Mouse (Mus musculus) stomach, postnatal 0 days (tissue): ENCODE data around the gene Ankfn1. TPM values are rescaled to one million over a fixed set of nuclear protein-coding genes. Genes with fewer than 3 reads are reported as not detected.

Experiments
- ATAC-seq: fragments of 200-750 bp; cut with Nextera tagmentation; 2 replicates; pipeline ENCODE4 v1.8.0; 2017; ENCODE audit not compliant: low FRiP score, low TSS enrichment
- DNase-seq: peaks from one replicate; pipeline ENCODE4 v3.0.0-alpha.2; 2016; ENCODE audit warnings: low spot score
- H3K27ac ChIP-seq: fragments of 300-500 bp; sonication (generic); replicated peaks from 2 replicates; pipeline ENCODE4 v1.5.1; 2014; ENCODE audit warnings: mild to moderate bottlenecking, control low read depth
- H3K27me3 ChIP-seq: fragments of 300-500 bp; sonication (generic); 2 replicates; pipeline ENCODE4 v1.6.1; 2014; ENCODE audit warnings: low read length; ENCODE audit not compliant: control insufficient read depth, insufficient read depth
- H3K36me3 ChIP-seq: fragments of 300-500 bp; sonication (generic); 2 replicates; pipeline ENCODE4 v1.6.1; 2014; ENCODE audit warnings: low read length, mixed read lengths; ENCODE audit not compliant: control insufficient read depth, insufficient read depth
- H3K4me1 ChIP-seq: fragments of 300-500 bp; sonication (generic); replicated peaks from 2 replicates; pipeline ENCODE4 v1.6.1; 2014; ENCODE audit warnings: antibody characterized with exemption; ENCODE audit not compliant: control insufficient read depth, insufficient read depth
- H3K4me2 ChIP-seq: fragments of 300-500 bp; sonication (generic); replicated peaks from 2 replicates; pipeline ENCODE4 v1.6.1; 2014; ENCODE audit warnings: low read depth, mild to moderate bottlenecking, control low read depth, moderate library complexity
- H3K4me3 ChIP-seq: fragments of 300-500 bp; sonication (generic); 2 replicates; pipeline ENCODE4 v1.5.1; 2014; ENCODE audit warnings: low read depth, low read length, control low read depth
- H3K9ac ChIP-seq: fragments of 300-500 bp; sonication (generic); 2 replicates; pipeline ENCODE4 v1.6.1; 2014; ENCODE audit warnings: mild to moderate bottlenecking, low read length, control low read depth, mixed read lengths
- H3K9me3 ChIP-seq: fragments of 300-500 bp; sonication (generic); 2 replicates; pipeline ENCODE4 v1.6.1; 2016; ENCODE audit warnings: low read length; ENCODE audit not compliant: control insufficient read depth
- CTCF ChIP-seq: IDR thresholded peaks from 2 replicates; pipeline ENCODE4 v1.5.1; 2016; ENCODE audit warnings: antibody characterized with exemption, low read depth, mild to moderate bottlenecking, moderate library complexity
- EP300 ChIP-seq: optimal IDR thresholded peaks from 2 replicates; pipeline ENCODE3; 2016; ENCODE audit warnings: antibody characterized with exemption
- WGBS: fragments of 180-500 bp; shearing (Covaris S2); extraction: QIAGEN DNeasy Blood & Tissue Kit; methylation state at CpG from one replicate; pipeline ENCODE4 v1.1.7; 2014; 5-methylcytosine and 5-hydroxymethylcytosine counted together
- polyA plus RNA-seq: library from polyadenylated mRNA; unstranded; fragments of >200 nt; fragmentation: Nextera tagmentation; extraction: Ambion mirVana; gene quantifications from 2 replicates; pipeline ENCODE4 v1.2.1, GENCODE M21; 2015

The Ankfn1 gene
- polyA plus RNA-seq, 1 experiment from 2014 or later: 0.10 TPM

DNA sequence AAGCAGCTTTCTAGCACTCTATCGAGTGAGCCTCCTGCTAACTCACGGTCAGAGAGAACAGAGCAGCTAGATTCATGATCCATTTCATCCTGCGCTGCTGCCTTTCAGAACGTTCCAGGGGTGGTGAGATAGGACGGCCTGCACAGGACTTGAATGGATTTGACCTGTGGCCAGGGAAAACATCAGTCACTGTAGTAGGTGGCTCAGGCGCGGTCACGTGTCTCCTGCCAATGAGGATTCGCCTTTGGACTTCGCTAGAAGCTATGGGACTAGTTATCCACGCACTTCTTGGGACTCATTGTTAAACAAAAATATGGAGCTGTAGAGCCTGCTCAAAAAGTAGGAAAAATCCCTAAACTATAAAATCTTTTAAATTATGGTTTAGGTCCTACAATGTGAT lies 226.0 kb downstream of the Ankfn1 start:
- Histone ChIP-seq H3K4me1 (no peaks in the 10 kb centered on the region), H3K27me3 (no peaks in the 10 kb centered on the region), H3K9me3 (no peaks in the 10 kb centered on the region), H3K4me2 (no peak overlapping the region), H3K36me3 (no peaks in the 10 kb centered on the region), H3K27ac (no peak overlapping the region), H3K4me3 (no peak overlapping the region), H3K9ac (no peak overlapping the region)
- WGBS: 68% methylated on average over 11 of the region's 11 CpGs
- ATAC-seq (no peak), DNase-seq (no peak)
- TF ChIP-seq EP300: no peak
- no peak for TF ChIP-seq CTCF

DNA sequence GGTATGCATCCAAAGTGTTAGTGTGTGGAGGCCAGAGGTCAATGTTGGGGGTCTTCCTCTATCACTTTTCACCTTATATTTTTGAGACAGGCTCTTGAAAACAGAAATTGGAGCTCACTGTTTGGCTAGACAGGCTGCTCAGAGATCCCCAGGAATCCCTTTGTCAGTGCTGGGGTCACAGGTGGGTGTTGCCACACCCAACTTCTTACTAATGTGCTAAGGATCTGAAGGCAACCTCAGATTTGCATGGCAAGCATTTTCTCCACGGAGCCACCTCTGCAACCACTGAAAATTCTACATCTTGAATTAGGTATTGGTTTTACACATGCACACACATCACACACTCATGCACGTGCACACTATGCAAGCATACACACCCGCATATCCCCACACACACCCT lies 226.5 kb downstream of the Ankfn1 start:
- H3K4me1 ChIP-seq: no peaks in the 10 kb centered on the region
- 65% methylated on average over 3 of the region's 3 CpGs for WGBS
- H3K9me3 ChIP-seq: no peaks in the 10 kb centered on the region
- H3K36me3 ChIP-seq: no peaks in the 10 kb centered on the region
- TF ChIP-seq EP300: no peak
- TF ChIP-seq CTCF: no peak
- no peak for DNase-seq
- H3K27me3 ChIP-seq: no peaks in the 10 kb centered on the region
- H3K9ac ChIP-seq: no peak overlapping the region
- no peak overlapping the region for H3K4me3 ChIP-seq
- H3K27ac ChIP-seq: no peak overlapping the region
- ATAC-seq: no peak
- H3K4me2 ChIP-seq: no peak overlapping the region

GRCm38 (mm10) chr11:89548786-89549185 lies 228.7 kb downstream of the Ankfn1 start:
- ATAC-seq (no peak), DNase-seq (no peak)
- Histone ChIP-seq H3K4me1 (0 out of 2 replicates have a peak, but pooled peaks cover 2% of the 10 kb centered on the region), H3K36me3 (no peaks in the 10 kb centered on the region), H3K4me2 (no peak overlapping the region), H3K9me3 (no peaks in the 10 kb centered on the region), H3K27me3 (no peaks in the 10 kb centered on the region), H3K4me3 (no peak overlapping the region), H3K9ac (no peak overlapping the region), H3K27ac (no peak overlapping the region)
- 49% methylated on average over 4 of the region's 4 CpGs for WGBS
- TF ChIP-seq EP300: no peak
- no peak for TF ChIP-seq CTCF

GRCm38 (mm10) chr11:89546164-89546563 lies 231.3 kb downstream of the Ankfn1 start:
- Histone ChIP-seq H3K9me3 (no peaks in the 10 kb centered on the region), H3K27ac (no peak overlapping the region), H3K4me2 (no peak overlapping the region), H3K9ac (no peak overlapping the region), H3K27me3 (no peaks in the 10 kb centered on the region), H3K4me3 (no peak overlapping the region), H3K4me1 (0 out of 2 replicates have a peak, but pooled peaks cover 2% of the 10 kb centered on the region), H3K36me3 (no peaks in the 10 kb centered on the region)
- TF ChIP-seq EP300: no peak
- TF ChIP-seq CTCF: peak; percentile 75
- WGBS: 49% methylated on average over 7 of the region's 7 CpGs
- DNase-seq (peak; percentile 17), ATAC-seq (no peak)

DNA sequence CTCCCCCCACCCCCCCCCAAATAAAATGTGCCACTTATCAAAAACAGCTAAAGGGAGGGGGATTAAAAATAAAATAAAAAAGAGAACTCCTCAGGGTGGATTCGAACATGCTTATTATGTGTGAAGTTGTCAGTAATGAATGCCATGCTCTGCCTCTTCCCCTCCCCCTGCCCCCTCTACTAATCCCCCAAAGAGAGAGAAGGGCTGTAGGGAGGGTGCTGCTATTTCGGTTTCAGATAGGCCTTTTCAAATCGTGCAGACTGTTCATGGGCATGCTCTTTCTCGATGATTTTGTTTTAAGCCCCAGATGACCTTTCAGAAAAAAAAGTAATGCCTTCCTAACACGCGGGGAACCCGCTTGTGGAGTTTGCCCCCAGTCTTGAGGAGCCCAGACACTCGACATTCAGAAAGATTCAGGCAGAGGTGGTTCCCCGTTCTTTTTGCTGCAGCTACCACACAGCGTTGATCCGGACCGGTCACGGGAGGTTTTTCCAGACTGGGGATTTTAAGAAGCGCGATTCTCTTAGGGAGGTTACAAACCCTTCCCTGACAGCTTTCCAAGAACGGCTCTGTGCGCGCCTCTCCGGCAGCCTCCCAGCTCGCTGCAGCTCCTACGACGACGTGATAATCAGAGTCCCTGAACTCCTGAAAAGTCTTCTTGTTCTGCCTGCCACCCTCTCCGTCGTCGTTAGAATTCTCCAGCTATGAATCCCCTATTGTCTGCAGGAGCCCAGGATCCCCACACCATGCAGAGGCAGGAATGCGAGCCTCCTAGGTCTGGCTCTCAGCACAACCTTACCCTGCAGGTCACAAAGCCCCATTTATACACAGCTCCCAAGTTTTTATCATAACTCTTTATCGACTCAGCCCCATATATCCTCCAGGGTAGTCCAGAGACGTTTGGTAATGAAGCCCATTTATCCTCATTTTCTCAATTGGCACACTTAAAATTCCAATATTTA lies 232.3 kb downstream of the Ankfn1 start:
- Histone ChIP-seq H3K9me3 (no peaks in the 10 kb centered on the region), H3K4me1 (0 out of 2 replicates have a peak, but pooled peaks cover 2% of the 10 kb centered on the region), H3K27me3 (no peaks in the 10 kb centered on the region), H3K27ac (no peak overlapping the region), H3K36me3 (no peaks in the 10 kb centered on the region), H3K4me2 (peak overlapping the region; percentile 44), H3K4me3 (no peak overlapping the region), H3K9ac (peak overlapping the region; percentile 45; the same call in 1 of the 2 replicates)
- no peak for TF ChIP-seq CTCF
- ATAC-seq: no peak
- DNase-seq: no peak
- 6% methylated on average over 29 of the region's 29 CpGs for WGBS

GRCm38 (mm10) chr11:89538376-89538775 lies 239.1 kb downstream of the Ankfn1 start:
- H3K4me1 ChIP-seq: no peaks in the 10 kb centered on the region
- no peak for TF ChIP-seq EP300
- TF ChIP-seq CTCF: no peak
- H3K36me3 ChIP-seq: no peaks in the 10 kb centered on the region
- no peak overlapping the region for H3K27ac ChIP-seq
- H3K27me3 ChIP-seq: no peaks in the 10 kb centered on the region
- H3K4me3 ChIP-seq: no peak overlapping the region
- WGBS: 42% methylated on average over 8 of the region's 8 CpGs
- ATAC-seq (no peak), DNase-seq (no peak)
- no peak overlapping the region for H3K9ac ChIP-seq
- H3K4me2 ChIP-seq: no peak overlapping the region
- H3K9me3 ChIP-seq: no peaks in the 10 kb centered on the region
